Mouse (Mus musculus) T-helper 2 cell (primary cell): ENCODE measurements around the gene Sv2c.

Source experiments
- in situ Hi-C: fragments of 300-600 bp; cut with MboI, MseI; formaldehyde crosslinking; loops from one replicate; pipeline ENCODE4 v1.15.1; 2025; ENCODE audit warnings: high pct_unique_total_duplicates

Sv2c gene

DNA sequence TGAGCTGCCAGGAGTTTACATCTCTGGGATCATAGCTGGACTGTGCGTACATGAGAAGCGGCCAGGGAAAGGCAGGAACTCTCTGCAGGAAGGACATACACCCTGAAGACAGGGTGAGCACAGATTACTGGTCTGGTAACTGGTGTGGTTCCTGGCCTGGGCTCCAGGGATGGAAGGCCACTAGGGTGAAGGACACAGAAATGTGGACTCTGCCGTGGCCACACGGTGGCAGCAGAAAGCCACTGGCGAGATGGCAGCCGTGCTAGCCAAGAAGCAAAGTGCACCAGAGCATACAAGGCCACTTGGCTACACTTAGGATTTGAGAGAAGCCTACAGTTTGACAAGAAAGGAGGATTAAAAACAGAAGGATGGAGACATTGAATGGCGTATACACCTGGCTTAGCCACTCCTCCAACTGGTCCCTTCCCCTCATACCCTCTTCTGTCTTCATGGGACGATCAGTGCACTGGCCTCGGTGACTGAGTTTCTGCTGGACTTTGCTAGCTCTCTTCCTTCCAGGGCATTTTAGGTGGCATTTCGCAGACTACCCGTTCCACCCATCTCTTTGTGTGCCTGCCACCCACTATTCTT lies 158.9 kb downstream of the Sv2c start:
- in situ Hi-C loops: loop anchor here (5.0 to 10.0 kb wide), 2 partner anchors 34 to 141 kb away; no protein-coding TSS in a partner anchor

DNA sequence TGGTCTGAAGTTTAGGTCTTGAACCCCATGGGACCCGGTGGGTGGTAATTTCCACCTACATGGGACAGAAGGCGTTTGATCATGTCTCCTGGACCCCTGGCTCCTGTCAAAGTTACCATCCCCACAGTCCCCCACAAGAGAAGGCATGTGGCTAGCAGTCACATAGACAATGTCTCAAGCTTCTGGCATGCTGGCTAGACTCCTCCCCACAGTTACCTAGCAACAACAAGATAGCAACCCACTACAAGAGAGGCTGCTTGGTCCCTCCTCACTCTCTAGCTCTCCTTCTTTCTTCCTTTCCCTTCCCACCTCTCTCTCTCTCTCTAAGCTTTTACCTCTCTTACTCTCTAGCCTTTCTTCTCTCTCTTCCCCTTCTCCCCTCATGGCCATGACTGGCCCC lies 164.3 kb downstream of the Sv2c start:
- in situ Hi-C loops: loop anchor here (10.0 kb wide), 1 partner anchor 203 kb away; no protein-coding TSS in a partner anchor

DNA sequence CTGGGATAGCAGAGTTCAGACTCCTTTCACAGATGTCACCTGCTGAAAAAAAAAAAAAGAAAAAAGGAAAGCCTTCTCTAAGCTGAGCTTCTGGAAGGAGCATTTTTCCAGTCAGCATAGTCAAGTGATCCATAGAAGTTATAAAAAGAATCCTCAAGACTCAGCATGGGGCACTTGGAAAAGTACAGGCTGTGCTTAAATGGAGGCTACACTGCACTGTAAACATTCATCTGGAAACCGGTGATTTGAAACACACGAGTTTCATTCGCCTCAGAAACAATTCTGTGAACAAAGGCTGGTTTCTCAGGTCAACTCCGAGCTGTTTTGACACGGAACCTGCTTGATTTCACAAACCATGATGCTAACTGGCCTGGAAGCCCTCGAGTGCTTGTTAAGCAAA lies 165.6 kb downstream of the Sv2c start:
- in situ Hi-C loops: loop anchor here (10.0 kb wide), 1 partner anchor 202 kb away; no protein-coding TSS in a partner anchor

DNA sequence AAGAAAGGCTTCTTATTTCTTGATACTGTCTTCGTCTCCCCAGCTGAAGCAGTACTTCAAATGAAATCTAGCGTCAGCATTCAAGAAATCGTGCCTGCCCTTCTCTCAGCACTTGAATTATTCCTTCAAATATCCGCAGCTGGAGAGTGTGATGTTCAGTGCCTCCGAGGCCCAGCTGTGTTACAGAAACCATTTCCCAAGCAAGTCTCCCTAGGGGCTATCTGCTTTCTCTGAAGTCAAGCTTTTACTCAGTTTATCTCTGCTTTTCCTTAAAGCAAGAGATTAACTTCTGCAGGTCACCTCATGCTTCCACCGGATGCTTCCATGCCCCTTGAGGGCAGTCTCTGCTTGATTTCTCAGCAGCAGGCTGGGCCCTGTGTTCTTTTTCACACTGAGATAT lies 166.8 kb downstream of the Sv2c start:
- in situ Hi-C loops: loop anchor here (10.0 kb wide), 1 partner anchor 201 kb away; no protein-coding TSS in a partner anchor

DNA sequence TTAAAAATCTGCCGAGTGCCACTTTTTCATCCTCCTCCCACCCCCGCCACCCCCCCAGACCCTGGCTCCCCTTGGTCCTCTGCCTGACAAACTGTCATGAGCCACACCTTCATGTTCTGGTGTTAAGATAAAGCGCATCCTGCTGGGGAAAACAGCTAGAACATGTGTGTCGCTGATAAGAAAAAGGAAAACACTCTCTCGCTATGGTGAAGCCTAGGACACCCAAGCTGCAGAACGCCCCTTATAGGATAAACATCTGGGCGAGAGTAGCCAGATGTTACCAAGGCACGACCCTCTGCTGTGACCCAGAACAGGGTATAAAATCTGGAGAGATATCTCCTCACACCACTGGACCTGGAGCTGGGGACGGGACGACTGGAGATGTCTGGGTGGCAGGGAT lies 167.2 kb downstream of the Sv2c start:
- in situ Hi-C loops: loop anchor here (10.0 kb wide), 1 partner anchor 200 kb away; no protein-coding TSS in a partner anchor

DNA sequence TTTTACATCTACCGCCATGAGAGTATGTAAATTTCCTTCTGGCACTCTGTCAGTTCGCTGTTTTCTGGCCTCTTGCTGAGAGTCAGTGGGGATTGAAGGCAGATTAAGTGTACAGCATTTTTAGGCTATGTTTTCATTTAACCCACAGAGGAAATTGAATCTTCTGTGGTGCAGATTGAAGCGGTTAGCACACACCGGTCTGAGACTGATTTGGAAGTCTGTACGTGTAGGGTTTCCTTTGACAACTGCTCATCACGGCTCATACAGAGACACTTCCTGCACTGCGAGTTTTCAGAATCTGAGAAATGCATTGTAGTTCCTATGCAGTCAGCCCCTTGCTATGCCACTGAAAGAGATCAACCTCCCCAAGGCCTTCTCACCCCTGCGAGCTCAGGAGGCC lies 168.2 kb downstream of the Sv2c start:
- in situ Hi-C loops: loop anchor here (10.0 kb wide), 1 partner anchor 199 kb away; no protein-coding TSS in a partner anchor

DNA sequence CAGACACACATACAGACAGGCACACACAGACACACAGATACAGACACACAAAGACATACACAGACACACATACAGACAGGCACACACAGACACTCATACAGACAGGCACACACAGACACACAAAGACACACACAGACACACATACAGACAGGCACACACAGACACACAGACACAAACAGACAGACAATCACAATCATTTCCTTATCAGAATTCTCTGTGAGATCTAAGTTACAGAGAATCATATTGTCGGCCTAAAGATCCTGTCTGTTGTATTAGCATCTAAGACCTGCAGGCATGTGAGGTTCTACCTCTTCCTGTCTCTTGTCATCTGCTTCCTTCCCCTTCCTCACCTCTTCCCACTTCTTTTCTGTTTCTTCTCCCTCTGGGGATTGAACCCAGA lies 168.7 kb downstream of the Sv2c start:
- in situ Hi-C loops: loop anchor here (10.0 kb wide), 1 partner anchor 199 kb away; no protein-coding TSS in a partner anchor

DNA sequence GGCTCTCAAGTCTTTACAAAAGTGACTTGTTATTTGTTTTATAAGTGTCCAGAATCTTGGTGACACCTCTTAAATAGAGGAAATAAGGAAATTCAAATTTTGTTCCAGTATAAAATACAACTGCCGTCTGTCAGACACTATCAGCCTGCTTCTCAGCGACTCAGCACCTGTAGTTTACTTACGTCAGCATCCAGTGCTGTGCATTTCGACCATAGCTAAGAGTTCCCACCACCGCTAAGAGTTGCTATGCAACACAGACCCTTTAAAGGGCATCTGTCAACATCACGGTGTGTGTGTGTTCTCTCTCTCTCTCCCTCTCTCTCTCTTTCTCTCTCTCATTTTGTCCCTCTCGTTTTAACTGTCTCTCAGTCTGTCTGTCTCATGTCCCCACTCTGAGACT lies 170.5 kb downstream of the Sv2c start:
- in situ Hi-C loops: loop anchor here (10.0 kb wide), 1 partner anchor 197 kb away; no protein-coding TSS in a partner anchor

DNA sequence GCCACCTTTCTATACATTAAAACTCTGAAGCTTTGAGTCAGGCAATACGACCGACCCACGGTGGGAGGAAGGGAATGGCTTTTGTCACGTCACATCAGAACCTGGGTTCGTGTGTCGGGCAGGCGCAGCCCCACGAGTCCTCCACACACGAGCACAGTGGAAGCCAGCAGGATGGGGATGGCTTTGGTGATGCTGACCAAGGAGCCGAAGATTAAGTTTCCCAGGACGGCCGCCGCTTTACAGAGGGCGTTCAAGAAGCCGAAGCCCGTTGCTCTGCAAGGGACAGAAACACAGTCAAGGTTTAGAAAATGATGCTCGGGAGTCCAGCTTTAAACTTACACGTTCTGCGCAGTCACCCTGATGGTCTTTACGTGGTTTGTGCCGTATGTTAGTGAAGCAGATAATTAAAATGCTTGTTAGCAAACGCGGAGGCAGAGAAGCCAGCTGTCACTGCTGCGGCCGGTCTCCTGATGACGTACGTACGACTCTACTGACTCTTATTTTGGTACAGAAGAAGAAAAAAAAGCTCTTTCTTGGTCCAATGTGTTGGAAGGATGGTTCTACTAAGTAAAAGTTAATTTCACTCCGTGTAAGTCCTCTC lies 171.1 kb downstream of the Sv2c start:
- in situ Hi-C loops: loop anchor here (10.0 kb wide), 1 partner anchor 196 kb away; no protein-coding TSS in a partner anchor

DNA sequence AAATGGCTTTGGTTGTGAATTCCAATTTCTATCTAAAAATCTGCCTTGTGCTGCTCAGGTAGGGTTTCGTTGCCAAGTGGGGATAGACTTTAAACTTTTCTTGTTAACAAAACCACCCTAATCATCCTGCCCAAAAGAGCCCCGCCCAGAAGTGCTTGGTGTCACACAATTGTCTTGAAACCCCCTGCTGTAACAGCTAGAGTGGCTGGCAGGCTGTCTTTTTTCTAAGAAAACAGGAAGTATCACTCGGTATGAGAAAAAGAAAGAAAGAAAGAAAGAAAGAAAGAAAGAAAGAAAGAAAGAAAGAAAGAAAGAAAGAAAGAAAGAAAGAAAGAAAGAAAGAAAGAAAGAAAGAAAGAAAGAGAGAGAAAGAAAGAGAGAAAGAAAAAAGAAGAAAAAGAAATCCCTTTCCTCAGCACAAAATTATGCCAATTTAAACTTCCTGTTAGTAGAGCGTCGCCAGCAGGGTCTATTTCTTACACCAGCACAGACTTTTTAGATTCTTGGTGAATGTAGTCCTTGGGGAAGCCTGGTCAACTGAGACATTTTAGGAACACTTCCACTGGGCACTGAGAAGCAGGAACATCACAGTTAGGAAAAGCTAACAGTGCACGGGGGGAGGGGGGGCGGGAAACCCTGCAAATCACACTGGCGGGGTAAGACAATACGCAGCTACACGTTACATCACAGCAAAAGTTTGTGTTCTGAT lies 171.7 kb downstream of the Sv2c start:
- in situ Hi-C loops: loop anchor here (10.0 kb wide), 1 partner anchor 196 kb away; no protein-coding TSS in a partner anchor

DNA sequence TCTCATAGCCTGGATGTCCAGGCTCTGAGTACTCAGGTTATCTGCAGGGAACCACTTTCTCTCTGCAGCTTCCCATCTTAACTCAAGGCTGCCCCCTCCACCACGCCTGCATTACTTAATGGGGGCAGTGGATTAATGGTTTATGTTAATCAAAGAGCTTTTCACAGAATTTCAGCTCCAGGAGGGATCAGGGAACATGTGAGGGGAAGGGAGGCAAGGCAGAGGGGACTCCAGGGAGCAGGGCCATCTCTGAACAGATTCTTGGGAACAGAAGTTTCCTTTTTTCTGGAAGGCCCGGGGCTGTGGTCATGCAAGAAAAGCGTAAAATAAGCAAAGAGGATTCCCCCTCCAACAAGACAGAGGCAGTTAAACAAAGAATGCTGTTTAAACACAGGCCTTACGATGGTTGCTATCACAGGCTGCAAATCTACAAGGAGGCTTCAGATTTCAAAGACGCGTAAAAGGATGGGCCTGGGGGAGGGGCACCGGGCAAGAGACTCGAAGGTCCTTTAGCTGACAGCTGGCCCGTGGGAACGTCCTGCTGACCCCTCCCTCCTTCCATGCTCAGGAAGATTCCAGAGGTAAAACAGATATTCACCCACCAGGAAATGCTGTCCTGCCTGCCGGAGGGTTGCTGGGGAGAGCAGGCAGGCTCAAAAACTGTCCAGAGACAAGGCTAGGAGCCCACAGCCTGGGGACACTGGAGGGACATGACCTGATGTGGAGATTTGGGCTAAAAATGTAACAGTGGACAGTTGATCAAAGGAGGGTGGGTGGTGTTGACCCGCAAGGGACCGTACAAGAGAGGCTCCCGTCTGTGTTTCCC lies 172.5 kb downstream of the Sv2c start:
- in situ Hi-C loops: loop anchor here (10.0 kb wide), 3 partner anchors 65 to 425 kb away; partner anchors contain the start of gene Iqgap2

DNA sequence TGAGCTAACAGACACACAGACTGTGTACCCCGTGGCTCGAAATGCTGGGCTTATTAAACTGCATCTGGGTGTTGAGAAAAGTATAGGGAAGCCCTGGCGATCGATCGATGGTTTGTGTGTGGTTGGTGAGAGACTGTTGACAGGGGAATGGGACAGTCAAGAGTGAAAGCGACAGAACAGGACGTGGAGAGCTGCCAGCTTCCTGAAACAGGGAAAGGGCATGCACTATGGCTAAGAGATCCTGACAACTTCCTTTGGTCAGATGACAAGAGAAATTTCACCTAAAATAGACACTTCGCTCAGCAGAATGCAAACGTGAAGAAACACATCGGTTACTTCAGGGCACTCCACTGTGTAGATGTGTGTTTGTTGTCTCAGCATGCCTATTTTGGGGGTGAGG lies 175.2 kb downstream of the Sv2c start:
- in situ Hi-C loops: loop anchor here (10.0 kb wide), 2 partner anchors 62 to 422 kb away; partner anchors contain the start of gene Iqgap2

DNA sequence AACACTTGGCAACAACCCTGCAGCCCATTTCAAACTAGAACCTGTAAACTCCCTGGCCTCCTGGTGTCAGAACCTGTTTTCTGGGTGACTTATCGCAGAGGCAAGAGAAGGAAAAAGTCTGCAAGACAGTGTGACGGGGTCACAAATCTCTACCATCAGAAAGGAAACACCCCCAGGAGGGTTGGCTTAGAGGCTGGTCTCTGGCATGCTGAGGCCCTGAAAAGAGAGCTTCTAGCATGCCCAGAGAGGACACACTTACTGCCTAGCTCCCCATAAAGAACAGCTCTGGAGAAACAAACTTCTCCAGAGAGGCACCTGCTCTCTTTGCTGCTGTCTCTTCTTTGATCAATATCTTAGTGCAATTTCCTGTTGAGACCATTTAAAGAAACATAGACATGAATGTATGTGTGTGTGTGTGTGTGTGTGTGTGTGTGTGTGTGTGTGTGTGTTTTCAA lies 176.0 kb downstream of the Sv2c start:
- in situ Hi-C loops: loop anchor here (10.0 kb wide), 2 partner anchors 62 to 422 kb away; partner anchors contain the start of gene Iqgap2

DNA sequence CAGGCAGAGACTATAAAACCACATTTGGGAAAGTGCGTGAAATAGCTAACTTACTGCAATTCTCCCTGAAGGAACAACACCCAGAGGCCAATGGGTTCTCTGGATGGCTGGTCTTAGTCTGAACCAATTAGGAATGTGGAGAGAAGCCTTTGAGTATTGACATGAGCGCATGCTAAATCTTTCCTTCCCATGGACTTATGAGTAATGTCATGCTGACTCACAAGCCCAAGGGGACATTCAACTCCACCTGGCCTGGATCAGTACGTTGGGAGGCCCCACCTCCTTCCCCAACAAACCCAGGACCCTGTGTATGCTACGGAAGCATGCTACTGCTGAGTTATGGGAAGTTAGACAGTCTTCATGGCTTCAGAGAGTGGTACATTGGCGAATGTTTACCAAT lies 177.2 kb downstream of the Sv2c start:
- in situ Hi-C loops: loop anchor here (10.0 kb wide), 2 partner anchors 60 to 420 kb away; partner anchors contain the start of gene Iqgap2

DNA sequence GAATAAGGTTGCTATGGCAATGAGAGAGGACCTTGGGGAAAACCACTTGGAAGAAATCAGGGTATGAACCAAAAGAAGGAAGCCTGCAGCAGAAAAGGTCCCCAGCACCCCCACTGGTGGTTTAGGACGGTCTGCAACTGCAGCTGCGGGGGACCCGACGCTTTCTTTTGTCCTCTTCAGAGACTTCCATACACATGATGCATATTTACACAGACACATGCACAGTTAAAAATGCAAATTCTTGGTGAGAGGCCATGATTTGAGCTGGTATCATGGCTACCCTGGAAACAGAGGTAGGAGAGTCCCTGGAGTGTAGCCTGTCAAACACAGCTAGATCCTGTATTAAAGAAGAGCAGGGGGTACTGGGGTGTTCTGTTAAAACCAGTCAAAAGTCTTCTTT lies 178.7 kb downstream of the Sv2c start:
- in situ Hi-C loops: loop anchor here (5.0 to 10.0 kb wide), 3 partner anchors 59 to 419 kb away; partner anchors contain the start of gene Iqgap2

DNA sequence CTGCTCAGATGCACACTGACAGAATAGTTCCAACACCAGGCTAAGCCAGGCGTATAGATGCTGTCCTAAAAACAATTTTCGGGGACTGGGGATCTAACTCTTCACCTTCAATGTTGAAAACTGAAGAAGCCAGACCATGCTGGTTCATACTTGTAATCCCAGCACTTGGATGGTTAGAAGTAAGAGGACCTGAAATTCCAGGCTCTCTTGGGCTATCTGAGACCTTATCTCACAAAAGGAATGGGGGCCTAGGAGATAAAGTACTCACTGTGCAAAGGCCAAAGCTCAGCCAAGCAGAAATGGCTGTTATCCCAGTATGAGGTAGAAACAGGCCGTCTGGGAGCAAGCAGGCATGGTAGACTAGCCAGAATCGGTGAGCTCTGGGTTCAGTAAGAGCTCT lies 180.1 kb downstream of the Sv2c start:
- in situ Hi-C loops: loop anchor here (5.0 to 10.0 kb wide), 3 partner anchors 57 to 417 kb away; partner anchors contain the start of gene Iqgap2

DNA sequence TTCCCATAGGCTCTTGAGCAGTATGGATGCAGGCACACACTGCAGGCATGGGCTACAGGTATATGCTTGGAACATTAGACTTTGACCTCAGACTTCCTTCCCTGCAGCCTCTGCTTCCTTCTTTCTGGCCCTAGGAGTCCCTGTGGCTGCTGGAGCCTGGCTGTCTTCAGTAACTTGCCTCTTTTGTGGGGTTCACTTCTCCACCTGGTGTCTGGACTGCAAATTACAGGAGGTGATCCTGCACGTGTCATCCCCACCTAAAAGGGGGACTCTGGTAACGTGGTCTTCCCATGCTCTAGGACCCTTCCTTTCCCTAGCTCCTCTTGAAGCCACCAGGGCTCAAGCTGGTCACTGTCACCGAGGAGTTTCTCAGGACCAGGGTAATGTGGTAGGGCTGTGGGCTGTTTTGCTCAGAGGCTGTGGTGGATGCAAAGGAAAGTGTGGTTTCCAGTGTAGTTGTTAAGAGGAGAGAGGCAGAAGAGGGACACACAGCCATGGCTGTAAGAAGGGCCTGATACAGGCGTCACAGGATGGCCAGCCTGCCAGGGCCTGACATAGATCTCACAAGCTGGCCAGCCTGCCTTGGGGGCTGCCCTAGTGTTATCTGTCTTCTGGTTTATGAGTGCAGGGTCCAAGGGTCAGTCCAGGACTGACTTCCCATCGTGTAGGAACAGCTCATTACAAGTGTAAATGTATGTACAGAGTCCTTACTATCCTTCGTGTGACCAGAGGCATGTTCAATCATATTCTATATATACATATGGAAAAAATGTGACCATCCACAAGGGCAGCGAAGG lies 181.1 kb downstream of the Sv2c start:
- in situ Hi-C loops: loop anchor here (5.0 to 10.0 kb wide), 3 partner anchors 56 to 416 kb away; partner anchors contain the start of gene Iqgap2

DNA sequence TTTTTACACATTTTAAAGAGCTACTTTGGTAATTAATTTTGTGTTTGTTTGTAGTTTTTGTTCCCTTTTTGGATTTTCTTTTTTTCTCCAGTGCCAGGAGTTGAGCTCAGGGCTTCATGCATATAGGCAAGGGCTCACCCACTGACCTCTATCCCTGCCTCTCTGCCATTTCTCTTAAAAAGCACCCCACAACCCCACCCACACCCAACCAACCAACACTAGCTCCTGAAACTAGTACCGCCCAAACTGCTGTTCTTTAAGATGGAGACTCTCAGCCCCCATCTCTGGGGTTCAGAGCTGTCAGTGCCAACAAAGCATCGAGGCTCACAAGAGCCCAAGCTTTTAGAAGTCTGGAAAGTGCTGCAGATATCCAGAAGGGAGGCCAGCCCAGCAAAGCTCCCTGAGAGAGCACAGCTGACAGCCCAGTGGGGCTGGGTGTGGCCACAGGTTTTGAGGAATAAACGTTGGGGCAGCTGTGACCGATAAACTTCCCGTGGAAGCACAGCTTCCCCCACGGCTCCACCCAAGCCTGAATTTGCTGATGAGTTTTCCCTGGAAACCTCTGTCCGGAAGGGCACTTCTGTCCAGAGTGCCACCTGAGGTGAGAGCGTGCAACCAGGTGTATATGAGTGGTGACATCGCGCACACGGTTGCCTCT lies 181.8 kb downstream of the Sv2c start:
- in situ Hi-C loops: loop anchor here (5.0 to 10.0 kb wide), 3 partner anchors 56 to 416 kb away; partner anchors contain the start of gene Iqgap2

DNA sequence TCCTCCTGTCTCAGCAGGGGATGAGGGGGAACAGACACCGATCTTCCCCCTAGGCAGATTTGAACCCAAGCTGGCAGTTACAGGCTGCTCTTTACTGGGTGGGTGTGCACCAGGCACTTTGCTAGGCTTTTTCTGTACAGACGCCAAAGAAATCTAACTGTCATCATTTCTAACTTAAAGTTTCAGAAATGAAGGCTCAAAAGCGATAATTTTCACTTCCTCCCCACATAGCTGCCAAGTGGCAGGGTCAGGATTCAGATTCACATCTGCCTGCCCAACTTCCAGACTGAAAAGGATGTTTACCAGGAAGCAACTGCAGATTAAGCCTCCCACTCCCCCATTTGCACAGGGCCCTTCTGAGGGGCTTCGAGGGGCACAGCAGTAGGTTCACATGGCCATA lies 183.0 kb downstream of the Sv2c start:
- in situ Hi-C loops: no loop called here
